Mouse (Mus musculus) ES-E14 (cell line): ENCODE measurements around the gene Parp14.

Experiments
- CHD2 ChIP-seq: IDR thresholded peaks from 2 replicates; pipeline ENCODE4 v1.6.1; 2014; ENCODE audit warnings: mild to moderate bottlenecking, low read depth, low read length, inconsistent platforms
- HCFC1 ChIP-seq: IDR thresholded peaks from 2 replicates; pipeline ENCODE4 v1.6.1; 2012; ENCODE audit warnings: low read length, inconsistent platforms, borderline replicate concordance; ENCODE audit not compliant: insufficient read depth
- MAFK ChIP-seq: IDR thresholded peaks from 2 replicates; pipeline ENCODE4 v1.6.1; 2014; ENCODE audit warnings: mild to moderate bottlenecking, low read depth, low read length, inconsistent platforms; ENCODE audit not compliant: insufficient read depth
- ZC3H11A ChIP-seq: IDR thresholded peaks from 2 replicates; pipeline ENCODE4 v1.6.1; 2012; ENCODE audit warnings: low read depth, mild to moderate bottlenecking, inconsistent platforms, low read length, borderline replicate concordance
- ZNF384 ChIP-seq: IDR thresholded peaks from 2 replicates; pipeline ENCODE4 v1.6.1; 2012; ENCODE audit warnings: low read depth, low read length, inconsistent platforms

DNA sequence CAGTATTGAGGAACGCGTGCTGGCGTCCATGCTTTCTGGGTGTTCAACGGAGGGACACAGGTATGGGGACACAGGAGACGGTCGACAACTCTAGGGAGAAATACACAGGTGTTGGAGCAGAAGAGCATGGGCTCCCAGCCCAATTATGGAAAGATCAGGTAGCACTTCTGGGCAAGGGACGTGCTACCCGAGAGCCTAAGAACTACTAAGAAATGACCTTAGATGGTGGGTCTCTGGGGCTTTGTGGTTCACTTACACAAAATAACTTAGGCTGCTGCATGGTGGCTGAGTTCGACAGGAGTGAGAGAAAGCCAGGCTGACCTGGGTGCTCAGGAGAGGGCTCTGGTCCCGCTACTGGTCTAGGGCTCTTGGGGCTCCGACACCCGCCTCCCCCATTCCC, 554 bp upstream of the Parp14 start:
- TF ChIP-seq ZC3H11A = no peak
- no peak for TF ChIP-seq CHD2
- TF ChIP-seq ZNF384 = no peak
- no peak for TF ChIP-seq HCFC1
- TF ChIP-seq MAFK = no peak
